Mouse (Mus musculus) stomach, postnatal 0 days (tissue): ENCODE measurements around the gene Tanc1. TPM values are rescaled to one million over a fixed set of nuclear protein-coding genes. Genes with fewer than 3 reads are reported as not detected.

ENCODE experiments used
- ATAC-seq: fragments of 200-750 bp; cut with Nextera tagmentation; 2 replicates; pipeline ENCODE4 v1.8.0; 2017; ENCODE audit not compliant: low FRiP score, low TSS enrichment
- DNase-seq: peaks from one replicate; pipeline ENCODE4 v3.0.0-alpha.2; 2016; ENCODE audit warnings: low spot score
- H3K27ac ChIP-seq: fragments of 300-500 bp; sonication (generic); replicated peaks from 2 replicates; pipeline ENCODE4 v1.5.1; 2014; ENCODE audit warnings: mild to moderate bottlenecking, control low read depth
- H3K27me3 ChIP-seq: fragments of 300-500 bp; sonication (generic); 2 replicates; pipeline ENCODE4 v1.6.1; 2014; ENCODE audit warnings: low read length; ENCODE audit not compliant: control insufficient read depth, insufficient read depth
- H3K36me3 ChIP-seq: fragments of 300-500 bp; sonication (generic); 2 replicates; pipeline ENCODE4 v1.6.1; 2014; ENCODE audit warnings: low read length, mixed read lengths; ENCODE audit not compliant: control insufficient read depth, insufficient read depth
- H3K4me1 ChIP-seq: fragments of 300-500 bp; sonication (generic); replicated peaks from 2 replicates; pipeline ENCODE4 v1.6.1; 2014; ENCODE audit warnings: antibody characterized with exemption; ENCODE audit not compliant: control insufficient read depth, insufficient read depth
- H3K4me2 ChIP-seq: fragments of 300-500 bp; sonication (generic); replicated peaks from 2 replicates; pipeline ENCODE4 v1.6.1; 2014; ENCODE audit warnings: low read depth, mild to moderate bottlenecking, control low read depth, moderate library complexity
- H3K4me3 ChIP-seq: fragments of 300-500 bp; sonication (generic); 2 replicates; pipeline ENCODE4 v1.5.1; 2014; ENCODE audit warnings: low read depth, low read length, control low read depth
- H3K9ac ChIP-seq: fragments of 300-500 bp; sonication (generic); 2 replicates; pipeline ENCODE4 v1.6.1; 2014; ENCODE audit warnings: mild to moderate bottlenecking, low read length, control low read depth, mixed read lengths
- H3K9me3 ChIP-seq: fragments of 300-500 bp; sonication (generic); 2 replicates; pipeline ENCODE4 v1.6.1; 2016; ENCODE audit warnings: low read length; ENCODE audit not compliant: control insufficient read depth
- CTCF ChIP-seq: IDR thresholded peaks from 2 replicates; pipeline ENCODE4 v1.5.1; 2016; ENCODE audit warnings: antibody characterized with exemption, low read depth, mild to moderate bottlenecking, moderate library complexity
- EP300 ChIP-seq: optimal IDR thresholded peaks from 2 replicates; pipeline ENCODE3; 2016; ENCODE audit warnings: antibody characterized with exemption
- WGBS: fragments of 180-500 bp; shearing (Covaris S2); extraction: QIAGEN DNeasy Blood & Tissue Kit; methylation state at CpG from one replicate; pipeline ENCODE4 v1.1.7; 2014; 5-methylcytosine and 5-hydroxymethylcytosine counted together
- polyA plus RNA-seq: library from polyadenylated mRNA; unstranded; fragments of >200 nt; fragmentation: Nextera tagmentation; extraction: Ambion mirVana; gene quantifications from 2 replicates; pipeline ENCODE4 v1.2.1, GENCODE M21; 2015

Gene Tanc1
- polyA plus RNA-seq, 1 experiment from 2014 or later = 13.4 TPM

GRCm38 (mm10) chr2:59676442-59676841, 64.6 kb downstream of the Tanc1 start:
- peak; percentile 65 for DNase-seq
- Histone ChIP-seq H3K4me3 (no peak overlapping the region), H3K4me2 (no peak overlapping the region), H3K27me3 (no peaks in the 10 kb centered on the region), H3K36me3 (no peaks in the 10 kb centered on the region), H3K27ac (peak overlapping the region; percentile 81), H3K4me1 (0 out of 2 replicates have a peak, but pooled peaks cover 6% of the 10 kb centered on the region), H3K9ac (no peak overlapping the region), H3K9me3 (no peaks in the 10 kb centered on the region)
- no peak for TF ChIP-seq EP300
- no peak for TF ChIP-seq CTCF
- 37% methylated on average over 6 of the region's 6 CpGs for whole genome bisulfite sequencing
- peak; percentile 64 for ATAC-seq

- TF ChIP-seq CTCF (no peak), EP300 (no peak)
- Histone ChIP-seq H3K9ac (no peak overlapping the region), H3K4me1 (peaks cover 3% of the 10 kb centered on the region; the same call in 1 of the 2 replicates), H3K9me3 (no peaks in the 10 kb centered on the region), H3K27me3 (no peaks in the 10 kb centered on the region), H3K36me3 (no peaks in the 10 kb centered on the region; the same call in 1 of the 2 replicates), H3K4me2 (no peak overlapping the region), H3K4me3 (no peak overlapping the region), H3K27ac (peak overlapping the region; percentile 49)
- DNase-seq (no peak), ATAC-seq (no peak)
- WGBS = 62% methylated on average over 10 of the region's 10 CpGs
Measured at GRCm38 (mm10) chr2:59679424-59680020, 67.7 kb downstream of the Tanc1 start.

GRCm38 (mm10) chr2:59680736-59681135, 68.9 kb downstream of the Tanc1 start:
- ATAC-seq = no peak
- TF ChIP-seq CTCF (no peak), EP300 (no peak)
- H3K4me3 ChIP-seq = no peak overlapping the region
- no peak overlapping the region for H3K4me2 ChIP-seq
- no peak overlapping the region for H3K9ac ChIP-seq
- no peaks in the 10 kb centered on the region for H3K27me3 ChIP-seq
- 66% methylated on average over 5 of the region's 5 CpGs for WGBS
- peaks cover 5% of the 10 kb centered on the region; the same call in 1 of the 2 replicates for H3K4me1 ChIP-seq
- H3K27ac ChIP-seq = 0 out of 2 replicates have a peak overlapping the region, but pooled peaks have one; percentile 49
- no peaks in the 10 kb centered on the region for H3K9me3 ChIP-seq
- no peaks in the 10 kb centered on the region; the same call in 1 of the 2 replicates for H3K36me3 ChIP-seq
- DNase-seq = no peak

GRCm38 (mm10) chr2:59681181-59681580, 69.3 kb downstream of the Tanc1 start:
- no peak for ATAC-seq
- Histone ChIP-seq H3K27me3 (no peaks in the 10 kb centered on the region), H3K4me2 (no peak overlapping the region), H3K4me1 (peaks cover 5% of the 10 kb centered on the region; the same call in 1 of the 2 replicates), H3K9ac (no peak overlapping the region), H3K27ac (0 out of 2 replicates have a peak overlapping the region, but pooled peaks have one; percentile 30), H3K36me3 (no peaks in the 10 kb centered on the region; the same call in 1 of the 2 replicates), H3K9me3 (no peaks in the 10 kb centered on the region), H3K4me3 (no peak overlapping the region)
- TF ChIP-seq EP300 = no peak
- TF ChIP-seq CTCF = no peak
- 60% methylated on average over 4 of the region's 4 CpGs for whole genome bisulfite sequencing
- DNase-seq = no peak

GRCm38 (mm10) chr2:59684864-59685605, 73.2 kb downstream of the Tanc1 start:
- Histone ChIP-seq H3K36me3 (no peaks in the 10 kb centered on the region; the same call in 1 of the 2 replicates), H3K9ac (no peak overlapping the region), H3K4me1 (peaks cover 5% of the 10 kb centered on the region; the same call in 1 of the 2 replicates), H3K9me3 (no peaks in the 10 kb centered on the region), H3K4me2 (no peak overlapping the region), H3K4me3 (no peak overlapping the region), H3K27me3 (no peaks in the 10 kb centered on the region), H3K27ac (peak overlapping the region; percentile 13; the same call in 1 of the 2 replicates)
- TF ChIP-seq EP300 = no peak
- no peak for TF ChIP-seq CTCF
- no peak for DNase-seq
- WGBS = 43% methylated on average over 16 of the region's 16 CpGs
- peak; percentile 48; the same call in 1 of the 2 replicates for ATAC-seq

GRCm38 (mm10) chr2:59685606-59685950, 73.7 kb downstream of the Tanc1 start:
- no peaks in the 10 kb centered on the region; the same call in 1 of the 2 replicates for H3K36me3 ChIP-seq
- ATAC-seq (0 out of 2 replicates have a peak, but pooled peaks have one; percentile 5), DNase-seq (no peak)
- no peaks in the 10 kb centered on the region for H3K27me3 ChIP-seq
- no peak overlapping the region for H3K9ac ChIP-seq
- peak overlapping the region; percentile 13; the same call in 1 of the 2 replicates for H3K27ac ChIP-seq
- 91% methylated on average over 4 of the region's 4 CpGs for WGBS
- H3K4me1 ChIP-seq = peaks cover 3% of the 10 kb centered on the region; the same call in 1 of the 2 replicates
- no peaks in the 10 kb centered on the region for H3K9me3 ChIP-seq
- no peak overlapping the region for H3K4me3 ChIP-seq
- no peak for TF ChIP-seq CTCF
- TF ChIP-seq EP300 = no peak
- H3K4me2 ChIP-seq = no peak overlapping the region
